Mouse (Mus musculus) activated CD4-positive, CD25-positive, alpha-beta regulatory T cell, adult 4 months (primary cell): ENCODE results near the gene Coro1b. TPM values are rescaled to one million over a fixed set of nuclear protein-coding genes. Genes with fewer than 3 reads are reported as not detected.
A peak's percentile ranks its signal among the peaks of the same experiment; 100 is the strongest.

Source experiments
- ATAC-seq: one replicate; pipeline ENCODE4 v1.8.0; 2017
- polyA plus RNA-seq, 2 experiments: library from polyadenylated mRNA; unstranded; fragments of 100-300 nt; shearing (Covaris generic); gene quantifications; one replicate each; pipeline ENCODE4 v1.2.1; 2017

Coro1b gene
- polyA plus RNA-seq, 2 experiments from 2014 or later: 212 to 255 TPM

DNA sequence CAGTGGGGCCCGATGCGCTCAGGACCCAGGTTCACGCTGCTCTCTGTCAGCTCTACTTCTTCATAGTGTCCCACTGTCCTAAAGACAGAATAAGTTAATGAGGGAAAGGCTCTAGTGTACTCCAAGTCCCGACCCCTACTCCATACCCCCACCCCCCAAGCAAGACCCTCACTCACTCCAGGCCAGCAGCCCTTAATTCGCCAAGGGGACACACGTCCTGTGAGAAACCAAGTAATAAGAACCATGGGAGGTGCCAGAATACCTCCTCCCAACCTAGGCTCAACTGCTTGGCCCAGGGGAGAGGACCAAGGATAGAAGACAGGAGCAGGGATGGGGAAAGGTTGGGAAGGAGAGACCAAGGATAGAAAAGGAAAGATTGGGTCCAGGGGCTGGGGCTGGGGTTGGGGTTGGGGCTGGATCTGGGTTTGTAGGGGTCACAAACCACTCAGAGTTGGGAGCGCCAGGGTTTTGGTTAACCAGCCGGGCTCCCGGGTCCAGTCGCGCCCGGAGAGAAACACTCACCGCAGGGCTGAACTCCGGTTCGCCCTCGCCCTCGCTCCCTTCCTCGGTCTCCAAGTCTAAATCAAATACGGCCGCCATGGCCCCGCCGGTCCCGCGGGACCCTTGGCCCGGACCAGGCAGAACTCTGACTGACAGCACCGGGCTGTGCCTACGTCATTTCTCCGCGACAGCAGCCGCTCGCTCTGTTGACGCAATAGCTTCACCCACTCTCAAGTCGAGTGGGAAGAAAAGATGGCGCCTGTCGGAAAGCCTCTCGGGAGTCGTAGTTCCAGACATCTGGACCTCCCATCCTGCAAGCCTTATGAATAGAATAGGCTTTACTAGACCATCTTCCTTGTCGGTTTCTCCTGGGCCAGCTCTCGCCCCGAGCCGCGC, 14.5 kb downstream of the Coro1b start, which contains the start of gene Rps6kb2:
Gene Rps6kb2, minus strand, starts transcription at position 709 of the 897 bp plus-strand sequence.
- ATAC-seq: peak; percentile 88

DNA sequence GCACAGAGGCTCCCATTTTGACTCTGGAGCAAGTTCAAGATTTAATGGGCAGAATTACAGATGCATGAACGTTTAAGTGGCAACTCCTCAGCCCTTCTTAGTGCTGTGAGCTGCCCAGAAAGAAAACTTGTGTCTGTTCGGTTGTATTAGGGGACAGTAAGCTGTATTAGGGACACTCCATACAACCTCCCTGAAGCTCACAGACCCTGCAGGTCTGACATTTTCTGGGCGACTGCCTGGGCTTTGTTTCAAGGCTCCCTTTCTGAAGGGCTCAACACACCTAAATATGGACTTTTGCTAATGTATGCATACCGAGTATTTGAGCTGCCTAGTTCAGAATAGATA, 15.1 kb downstream of the Coro1b start:
- no peak for ATAC-seq

- no peak for ATAC-seq
Measured at GRCm38 (mm10) chr19:4164100-4164499, 15.7 kb downstream of the Coro1b start.

GRCm38 (mm10) chr19:4164721-4165120, 16.3 kb downstream of the Coro1b start:
- ATAC-seq: no peak

DNA sequence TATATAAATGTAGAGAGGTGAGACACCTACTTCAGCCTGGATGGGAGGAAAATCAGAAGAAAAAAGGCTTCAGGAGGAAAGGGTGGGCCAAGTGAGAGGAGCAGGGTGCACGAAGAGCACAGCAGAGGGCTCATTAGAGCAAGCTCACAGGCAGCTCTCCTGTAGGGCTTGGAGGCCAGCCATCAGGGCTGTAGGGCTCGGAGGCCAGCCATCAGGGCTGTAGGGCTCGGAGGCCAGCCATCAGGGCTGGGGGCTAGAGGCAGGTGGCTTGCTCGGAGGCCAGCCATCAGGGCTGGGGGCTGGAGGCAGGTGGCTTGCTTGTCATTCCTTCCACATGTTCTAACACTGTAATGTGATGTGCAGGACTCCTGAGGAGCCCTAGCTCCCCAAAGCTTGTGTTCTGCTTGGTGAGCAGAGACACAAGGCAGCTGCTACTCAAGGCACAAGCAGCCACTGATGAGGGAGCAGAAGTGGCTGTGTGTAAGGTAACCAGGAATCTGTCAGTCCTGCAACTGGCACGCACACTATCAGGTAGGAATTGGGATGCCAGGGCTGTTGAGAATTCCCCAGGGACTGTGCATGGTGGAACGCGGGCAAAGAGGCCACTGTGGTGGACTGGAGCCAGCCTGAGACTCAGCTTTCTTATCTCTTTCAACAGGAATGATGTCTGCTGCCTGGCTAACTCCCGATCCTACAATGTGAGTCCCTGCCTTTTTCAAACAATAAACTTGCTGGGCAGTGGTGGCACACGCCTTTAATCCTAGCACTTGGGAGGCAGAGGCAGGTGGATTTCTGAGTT, 18.5 kb downstream of the Coro1b start:
- ATAC-seq: no peak

DNA sequence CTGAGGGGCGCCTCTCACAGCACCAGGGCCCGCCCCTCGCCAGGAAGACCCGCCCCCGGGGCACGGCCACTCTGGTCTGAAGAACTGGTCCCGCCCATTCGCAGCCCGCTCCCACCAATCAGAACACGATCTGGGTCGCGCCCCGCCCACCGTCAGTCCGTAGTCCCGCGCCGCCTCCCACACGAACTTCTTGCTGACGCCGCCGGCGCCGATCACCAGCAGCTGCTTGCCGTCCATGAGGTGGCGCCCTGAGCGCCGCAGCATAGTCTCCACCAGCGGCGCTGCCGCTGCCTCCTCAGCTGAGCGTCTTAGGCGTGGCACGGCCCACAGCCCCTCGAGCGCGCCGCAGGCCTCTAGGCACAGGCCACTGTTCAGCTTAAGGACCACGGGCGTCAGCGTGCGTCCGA, 21.0 kb downstream of the Coro1b start:
- ATAC-seq: peak; percentile 93

- ATAC-seq: peak; percentile 10
Measured at GRCm38 (mm10) chr19:4169810-4170209, 21.4 kb downstream of the Coro1b start.

DNA sequence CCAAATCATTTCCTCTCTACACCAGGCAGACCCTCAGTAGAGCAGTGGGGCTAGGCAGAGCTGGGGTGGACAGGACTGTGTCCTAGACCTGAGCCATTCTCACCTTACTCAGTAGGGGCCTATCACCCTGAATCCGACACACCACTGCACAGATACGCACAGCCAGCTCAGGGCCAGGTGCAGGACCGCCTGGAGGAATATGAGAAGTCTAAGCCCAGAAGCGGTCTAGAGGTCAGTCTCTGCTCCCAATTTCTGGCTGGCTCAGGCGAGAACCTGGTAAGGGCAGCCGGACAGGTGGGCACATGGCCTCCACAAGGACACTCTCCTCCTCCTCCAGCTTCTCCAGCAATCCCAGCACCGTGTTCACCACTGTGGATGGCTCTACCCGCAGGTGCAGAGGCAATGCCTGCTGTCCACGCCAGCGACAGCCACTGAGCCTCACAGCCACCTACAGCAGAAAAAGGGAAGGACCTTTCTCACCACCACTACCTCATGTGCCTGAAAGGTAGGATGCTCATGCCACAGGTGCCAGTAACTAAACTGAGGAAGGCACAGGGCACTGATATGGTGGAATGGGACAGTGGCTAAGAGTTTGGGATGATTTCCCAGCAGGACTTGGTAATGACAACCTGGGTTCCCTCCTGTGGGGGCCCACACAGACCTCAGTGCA, 22.4 kb downstream of the Coro1b start:
- no peak for ATAC-seq

DNA sequence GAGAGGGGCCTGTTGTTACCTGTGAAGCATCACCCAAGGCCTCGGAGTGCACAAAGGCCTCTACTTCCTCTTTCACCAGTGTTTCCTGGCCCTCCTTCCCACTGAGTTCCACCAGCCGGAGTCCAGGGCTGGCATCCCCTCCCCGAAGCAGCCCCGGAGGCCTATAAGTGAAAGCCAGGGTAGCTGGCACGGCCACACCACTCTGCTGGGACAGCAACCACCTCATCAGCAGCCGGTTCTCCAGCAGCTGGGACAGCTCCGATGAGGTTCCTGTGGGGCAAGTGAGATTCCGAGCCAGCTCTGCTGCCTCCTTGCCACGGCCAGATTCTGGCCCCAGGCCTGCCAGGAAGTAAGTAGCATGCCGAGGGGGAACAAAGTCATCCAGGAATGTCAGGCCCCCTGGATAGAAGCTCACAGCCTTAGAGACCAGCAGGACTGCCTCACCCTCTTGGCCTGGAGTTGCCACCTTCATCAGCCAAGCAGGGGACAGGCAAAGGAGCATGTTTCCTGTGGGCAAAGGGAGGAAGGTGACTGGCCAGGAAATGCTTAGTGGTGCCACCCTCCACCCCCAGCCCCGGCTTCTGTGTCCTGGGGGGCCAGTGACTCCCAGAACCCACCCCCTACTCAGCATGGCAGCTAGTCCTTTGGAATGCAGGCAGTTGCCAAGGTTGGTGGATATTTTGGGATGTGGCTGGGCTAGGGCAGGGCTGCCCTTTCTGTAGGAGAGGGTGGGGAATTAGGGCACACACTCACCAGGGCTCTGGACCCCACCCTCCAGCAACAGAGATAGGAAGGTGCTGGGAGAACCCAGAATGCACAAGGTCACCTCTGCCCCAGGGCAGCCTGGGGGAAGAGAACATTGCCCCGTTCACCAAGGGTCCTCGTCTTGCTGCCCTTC, 23.2 kb downstream of the Coro1b start:
- no peak for ATAC-seq

DNA sequence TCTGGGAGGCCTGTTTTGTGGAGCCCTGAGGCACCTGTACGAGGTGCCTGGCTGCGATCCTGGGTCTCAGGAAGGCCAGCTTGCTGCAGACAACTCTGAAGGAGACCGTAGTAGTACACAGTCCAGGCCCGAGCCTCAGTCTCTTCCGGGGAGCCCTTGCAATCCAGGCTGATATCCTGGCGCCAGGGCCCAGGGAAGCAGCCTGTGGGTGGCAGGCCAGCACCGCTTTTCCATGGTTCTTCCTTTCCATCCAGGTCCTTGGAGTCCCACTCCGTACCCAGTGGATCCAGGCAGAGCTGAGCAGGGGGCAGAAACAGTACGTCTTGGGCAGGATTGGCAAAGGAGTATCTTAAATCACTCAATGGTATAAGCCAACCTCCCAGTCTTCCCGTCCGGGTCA, 24.5 kb downstream of the Coro1b start:
- ATAC-seq: no peak

- no peak for ATAC-seq
Measured at GRCm38 (mm10) chr19:4175368-4175947, 27.0 kb downstream of the Coro1b start, which contains the start of gene Carns1. Gene Carns1 (minus strand): TSS chr19:4175479.

GRCm38 (mm10) chr19:4180411-4180810, 32.0 kb downstream of the Coro1b start:
- ATAC-seq: no peak

- ATAC-seq: peak; percentile 16
Measured at GRCm38 (mm10) chr19:4181892-4182291, 33.5 kb downstream of the Coro1b start.

DNA sequence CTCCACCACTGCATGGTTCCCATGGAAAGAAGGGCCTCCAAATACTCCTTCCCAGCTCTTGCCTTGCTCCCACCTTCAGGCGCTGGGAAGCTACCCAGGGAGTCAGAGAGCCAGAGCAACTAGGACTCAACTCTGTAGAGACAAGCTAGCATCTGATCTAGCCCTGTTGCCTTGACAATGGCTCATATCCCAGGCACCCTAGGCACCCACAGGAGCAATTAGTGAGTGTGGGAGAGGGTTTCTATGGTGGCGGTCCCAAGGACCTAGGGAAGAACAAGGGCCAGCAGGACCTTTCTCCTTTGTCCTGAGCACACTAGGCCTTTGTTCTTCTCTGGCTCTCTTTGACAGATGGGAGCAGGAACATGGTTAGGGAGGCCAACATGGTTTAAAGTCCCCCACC, 35.3 kb downstream of the Coro1b start:
- no peak for ATAC-seq

- peak; percentile 74 for ATAC-seq
Measured at GRCm38 (mm10) chr19:4184976-4185975, 36.9 kb downstream of the Coro1b start.

DNA sequence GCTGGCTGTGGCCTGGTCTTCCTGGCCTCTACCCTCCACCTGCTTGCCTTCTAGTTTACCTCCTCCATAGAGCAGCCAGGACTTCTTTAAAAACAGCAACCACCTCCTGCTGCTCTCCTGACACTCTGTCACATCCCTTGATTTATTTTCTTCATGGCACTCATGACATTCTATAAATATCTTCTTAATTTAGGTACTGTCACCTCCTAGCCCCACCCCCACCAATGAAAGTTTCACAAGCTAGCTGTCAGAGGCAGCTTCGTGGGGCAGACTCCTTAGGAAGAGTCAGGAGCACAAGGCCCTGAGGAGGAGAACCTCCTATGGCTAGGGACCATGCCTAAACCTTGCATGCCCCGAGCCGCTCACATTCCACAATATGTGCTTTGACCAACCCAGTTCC, 38.9 kb downstream of the Coro1b start:
- no peak for ATAC-seq

- no peak for ATAC-seq
Measured at GRCm38 (mm10) chr19:4189051-4189620, 40.7 kb downstream of the Coro1b start.

- ATAC-seq: peak; percentile 72
Measured at GRCm38 (mm10) chr19:4190831-4191334, 42.5 kb downstream of the Coro1b start, which contains the start of gene Tbc1d10c. Gene Tbc1d10c (minus strand): TSS chr19:4191284.

DNA sequence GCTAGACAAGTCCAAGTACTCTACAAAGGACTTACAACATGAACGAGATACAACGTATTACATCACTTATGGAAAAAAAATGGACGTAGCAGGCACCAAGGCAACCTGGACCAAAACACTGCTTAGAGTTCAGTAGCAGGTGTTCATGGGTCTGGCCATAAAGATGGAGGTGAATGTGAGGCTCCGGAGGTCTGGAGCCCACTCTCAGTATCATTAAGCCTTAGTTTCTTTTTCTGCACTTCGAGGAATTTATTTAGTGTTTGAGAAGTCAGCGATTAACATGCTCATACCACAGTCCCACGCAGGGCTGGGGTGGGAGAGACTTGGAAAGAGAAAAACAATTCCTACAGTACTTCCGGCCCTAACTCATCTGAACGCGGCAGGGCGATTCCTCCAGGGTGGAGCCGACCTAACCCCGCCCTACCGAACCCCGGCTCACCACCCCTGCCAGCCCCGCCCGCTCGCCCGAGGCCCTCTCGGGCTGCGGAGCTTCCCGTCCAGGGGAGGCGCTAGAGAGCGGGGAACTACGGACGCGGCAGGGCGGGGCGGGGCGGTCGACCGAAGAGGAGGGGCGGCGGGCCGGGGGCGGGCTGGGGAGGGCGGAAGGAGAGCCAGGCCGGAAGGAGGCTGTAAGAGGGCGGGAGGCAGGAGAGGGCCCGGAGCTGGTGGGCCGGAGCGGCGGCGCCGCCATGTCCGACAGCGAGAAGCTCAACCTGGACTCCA, 43.3 kb downstream of the Coro1b start, which contains the start of gene Ppp1ca:
Gene Ppp1ca, plus strand, starts transcription at position 538 of the 723 bp plus-strand sequence.
- ATAC-seq: peak; percentile 73
